Mouse (Mus musculus) erythroblast, embryonic 14.5 days (primary cell): ENCODE results near the gene Myh7.

Source experiments
- GATA1 ChIP-seq: IDR thresholded peaks from 2 replicates; pipeline ENCODE4 v1.6.1; 2012; ENCODE audit warnings: low read length, inconsistent platforms, mixed read lengths
- TAL1 ChIP-seq: IDR thresholded peaks from 3 replicates; pipeline ENCODE4 v1.6.1; 2012; ENCODE audit warnings: low read length, inconsistent platforms, mixed read lengths

GRCm38 (mm10) chr14:55023011-55023410 is 28.6 kb upstream of the Myh7 start:
- TF ChIP-seq GATA1 (no peak), TAL1 (no peak)
